Mouse (Mus musculus) thymus, postnatal 14 days (tissue): ENCODE data around the gene Xpo5.
A peak's percentile ranks its signal among the peaks of the same experiment; 100 is the strongest.

Source experiments
- DNase-seq: peaks from one replicate; pipeline ENCODE4 v3.0.0; 2021

Xpo5 gene

DNA sequence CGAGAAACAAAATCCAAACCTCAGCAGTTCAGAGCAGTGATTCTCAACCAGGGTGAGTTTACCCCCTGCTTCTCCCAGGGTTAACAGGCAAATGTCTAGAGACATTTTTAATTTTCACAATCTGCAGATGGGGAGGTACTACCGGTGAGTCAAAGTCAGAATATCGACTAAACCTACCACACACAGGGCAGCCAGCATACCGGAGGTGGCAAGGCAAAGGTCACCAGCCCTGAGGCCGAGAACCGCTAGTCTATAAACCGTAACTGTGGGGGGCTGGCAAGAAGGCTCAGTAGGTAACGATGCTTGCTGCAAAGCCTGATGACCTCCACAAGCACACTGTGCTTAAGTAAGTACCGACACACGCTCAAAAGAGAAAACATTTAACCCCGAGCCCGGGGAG is 62.9 kb downstream of the Xpo5 start:
- no peak for DNase-seq

DNA sequence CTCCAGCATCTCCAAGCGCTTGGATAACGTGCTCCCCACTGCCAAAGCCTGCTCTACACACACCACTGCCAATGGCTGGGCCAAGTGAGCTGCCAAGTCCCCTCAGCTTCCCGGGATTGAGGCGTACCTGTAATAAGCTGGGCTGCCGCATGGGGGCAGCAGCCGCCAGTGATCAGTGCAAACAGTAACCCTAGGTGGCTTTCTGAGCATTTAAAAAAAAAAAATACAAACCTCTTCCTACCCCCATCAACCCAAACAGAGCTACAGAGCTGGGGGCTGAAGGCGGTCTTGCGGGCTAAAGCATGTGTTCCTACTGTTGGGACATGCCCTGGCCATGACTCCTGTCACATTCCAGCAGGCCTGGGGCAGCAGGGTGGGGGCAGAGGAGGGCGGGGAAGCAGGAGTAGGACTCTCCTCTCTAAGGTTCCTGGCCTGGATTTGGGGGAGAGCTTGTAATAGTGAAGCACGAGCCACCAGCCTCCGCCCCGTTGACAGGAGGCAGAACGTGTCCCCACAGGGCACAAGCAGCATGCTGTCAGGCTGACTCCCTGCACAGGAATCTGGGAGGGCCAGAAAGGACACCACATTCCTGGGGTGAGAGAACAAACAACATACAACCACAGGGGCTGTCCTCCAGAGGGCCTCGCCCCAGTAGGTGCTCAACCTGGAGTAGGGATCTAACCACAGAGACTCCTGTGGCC is 63.5 kb downstream of the Xpo5 start:
- DNase-seq = peak; percentile 80

- no peak for DNase-seq
Measured at GRCm38 (mm10) chr17:46266986-46267385, 64.4 kb downstream of the Xpo5 start.

GRCm38 (mm10) chr17:46267511-46267910 is 64.9 kb downstream of the Xpo5 start:
- DNase-seq = no peak

DNA sequence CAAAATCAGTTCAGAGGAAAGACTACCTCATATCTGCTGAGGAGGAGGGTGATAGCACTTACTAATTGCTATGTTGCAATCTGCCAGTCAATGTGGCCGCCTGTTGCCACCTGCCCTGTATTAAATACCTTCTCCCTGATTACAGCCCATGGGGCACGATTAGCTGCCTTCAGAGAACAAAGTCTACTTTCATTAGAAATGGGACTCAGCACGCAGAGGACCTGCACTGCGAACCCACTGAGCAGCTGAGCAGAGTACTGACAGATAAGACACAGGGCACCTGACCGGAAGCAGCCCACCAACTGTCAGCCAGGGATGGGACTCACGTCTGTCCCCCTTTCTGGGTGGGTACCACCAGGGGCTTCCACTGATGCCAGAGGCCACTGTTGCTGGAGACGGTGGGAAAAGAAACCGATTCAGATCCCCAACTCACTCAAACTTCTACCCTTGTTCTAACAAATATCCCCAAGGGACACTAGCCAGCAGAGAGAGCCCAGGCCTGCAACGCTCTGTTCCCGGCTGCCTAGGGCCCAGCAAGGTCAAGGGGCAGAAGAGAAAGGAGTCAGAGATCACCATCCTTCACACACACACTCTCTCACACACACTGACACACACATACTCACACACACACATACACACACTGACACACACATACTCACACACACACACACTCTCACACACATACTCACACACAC is 65.6 kb downstream of the Xpo5 start:
- no peak for DNase-seq

DNA sequence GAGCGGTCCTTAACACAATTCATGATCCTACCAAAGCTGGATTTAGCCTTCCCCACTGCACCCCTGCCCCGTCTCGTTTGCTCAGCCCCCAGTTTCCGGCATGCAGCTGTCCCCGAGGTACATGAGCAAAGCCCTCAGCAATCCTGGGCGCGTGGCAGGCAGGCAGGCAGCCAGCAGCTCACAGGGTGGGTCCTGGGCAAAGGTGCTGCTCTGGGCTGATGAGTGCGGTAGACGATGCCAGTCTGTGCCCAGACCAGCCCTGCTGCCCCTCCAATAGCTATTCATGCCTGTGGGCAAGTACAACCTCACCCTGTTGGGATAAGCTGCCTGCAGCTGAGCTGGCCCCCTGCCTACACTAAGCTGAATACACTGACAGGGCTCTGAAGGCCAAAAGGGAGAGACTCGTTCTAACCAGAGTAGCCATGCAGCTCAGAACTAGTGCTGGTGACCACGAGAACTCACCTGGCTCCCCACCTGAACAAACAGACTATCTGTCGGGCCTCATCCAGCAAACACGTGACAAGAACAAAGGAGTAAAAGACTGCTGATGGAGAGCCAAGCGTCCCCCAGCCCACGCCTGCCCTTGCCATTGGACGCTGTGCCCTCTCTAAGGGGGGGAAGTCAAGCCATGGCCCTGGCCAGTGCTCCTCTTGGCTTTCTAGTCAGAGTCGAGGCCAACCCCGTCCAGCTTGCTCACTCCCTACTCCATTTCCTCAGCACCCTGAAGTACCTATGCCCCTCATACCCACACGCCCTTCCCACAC is 67.4 kb downstream of the Xpo5 start:
- DNase-seq = no peak

GRCm38 (mm10) chr17:46272058-46272457 is 69.5 kb downstream of the Xpo5 start:
- no peak for DNase-seq

DNA sequence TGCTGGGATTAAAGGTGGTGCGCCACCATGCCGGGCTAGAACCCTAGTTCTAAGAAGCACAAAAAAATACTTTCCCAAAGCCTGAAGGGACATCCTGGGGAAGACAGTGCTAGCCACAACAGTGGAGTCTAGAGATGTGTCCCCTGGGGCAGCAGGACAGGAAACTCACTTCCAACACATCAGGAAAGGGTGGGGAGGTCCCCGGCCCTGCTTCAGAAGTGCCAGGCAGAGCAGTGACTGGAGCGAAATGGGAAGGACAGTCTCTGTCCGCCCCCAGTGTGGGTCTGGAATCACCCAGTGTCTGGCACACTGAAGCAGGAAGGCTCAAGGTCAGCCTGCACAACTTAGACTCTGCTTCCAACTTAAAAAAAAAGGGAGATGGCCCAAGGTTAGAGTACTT is 70.1 kb downstream of the Xpo5 start:
- DNase-seq = no peak

DNA sequence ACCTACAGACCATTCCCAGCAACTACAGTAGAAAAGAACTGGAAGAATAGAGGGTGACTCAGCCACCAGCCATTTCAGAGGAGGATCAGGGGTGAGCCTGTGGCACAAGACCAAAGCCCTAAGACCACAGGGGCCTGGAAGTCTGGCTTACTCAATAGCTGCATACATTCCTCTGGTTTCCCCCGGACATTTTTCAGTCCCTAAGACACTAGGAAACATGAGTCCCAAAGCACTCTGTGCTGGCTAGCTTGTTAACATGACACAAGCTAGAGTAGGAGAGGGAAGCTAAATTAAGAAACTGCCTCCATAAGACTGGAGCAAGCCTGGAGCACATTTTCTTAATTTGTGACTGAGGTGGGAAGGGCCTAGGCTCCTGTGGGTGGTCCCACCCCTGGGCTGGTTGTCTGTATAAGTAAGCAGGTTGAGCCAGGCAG is 71.2 kb downstream of the Xpo5 start:
- no peak for DNase-seq

DNA sequence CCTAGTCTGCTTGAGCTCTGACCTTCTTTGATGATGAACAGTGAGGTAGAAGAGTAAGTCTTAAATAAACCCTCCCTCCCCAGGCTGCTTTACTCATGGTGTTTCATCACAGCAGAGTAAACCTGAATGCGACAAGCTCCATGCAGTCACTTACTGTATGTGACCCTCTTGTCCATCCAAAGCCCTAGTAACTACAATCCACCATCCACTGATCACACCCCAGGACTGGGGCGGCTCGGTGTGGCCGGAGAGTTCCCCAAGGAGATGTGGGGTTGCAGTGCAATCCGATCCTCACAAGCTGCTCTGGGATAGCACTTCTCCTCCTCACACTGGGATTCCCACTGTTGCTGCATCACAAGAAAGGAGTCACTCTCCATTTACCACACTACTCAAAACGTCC is 71.9 kb downstream of the Xpo5 start:
- DNase-seq = no peak

DNA sequence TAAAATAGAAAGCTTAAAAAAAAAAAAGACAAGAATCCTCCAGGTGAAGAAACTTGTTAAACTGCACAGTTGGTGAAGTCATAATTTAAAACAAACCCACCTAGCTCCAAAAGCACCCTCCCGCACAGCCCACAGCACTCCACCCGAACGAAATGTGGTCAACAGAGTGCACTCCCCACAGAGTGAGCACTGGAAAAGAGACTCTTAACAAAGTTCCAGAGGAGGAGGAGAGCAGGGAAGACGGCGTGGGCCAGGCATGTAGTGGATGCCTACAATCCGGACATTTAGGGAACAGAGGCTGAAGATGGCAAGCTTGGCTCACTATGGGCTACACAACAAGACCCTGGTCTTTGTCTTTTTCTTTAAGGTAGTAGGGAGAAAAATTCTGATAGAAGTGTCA is 72.5 kb downstream of the Xpo5 start:
- no peak for DNase-seq

DNA sequence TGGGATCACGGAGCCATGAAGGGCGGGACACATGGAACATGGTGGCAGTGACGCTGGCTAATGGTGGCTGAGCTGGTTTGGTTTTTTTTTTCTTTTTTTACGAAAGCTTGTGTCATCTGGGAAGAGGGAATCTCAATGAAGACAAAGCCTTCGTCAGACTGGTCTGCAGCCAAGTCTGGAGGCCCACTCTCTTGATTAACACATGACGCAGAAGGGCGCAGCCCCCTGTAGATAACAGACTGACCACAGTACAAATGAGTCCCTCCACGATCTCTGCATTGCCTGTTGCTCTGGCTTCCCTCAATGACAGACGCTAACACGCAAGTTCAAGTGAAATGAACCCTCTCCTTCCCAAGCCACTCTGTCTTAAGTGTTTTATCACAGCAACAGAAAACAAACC is 72.9 kb downstream of the Xpo5 start:
- DNase-seq = no peak

- DNase-seq = no peak
Measured at GRCm38 (mm10) chr17:46277586-46277985, 75.0 kb downstream of the Xpo5 start.

DNA sequence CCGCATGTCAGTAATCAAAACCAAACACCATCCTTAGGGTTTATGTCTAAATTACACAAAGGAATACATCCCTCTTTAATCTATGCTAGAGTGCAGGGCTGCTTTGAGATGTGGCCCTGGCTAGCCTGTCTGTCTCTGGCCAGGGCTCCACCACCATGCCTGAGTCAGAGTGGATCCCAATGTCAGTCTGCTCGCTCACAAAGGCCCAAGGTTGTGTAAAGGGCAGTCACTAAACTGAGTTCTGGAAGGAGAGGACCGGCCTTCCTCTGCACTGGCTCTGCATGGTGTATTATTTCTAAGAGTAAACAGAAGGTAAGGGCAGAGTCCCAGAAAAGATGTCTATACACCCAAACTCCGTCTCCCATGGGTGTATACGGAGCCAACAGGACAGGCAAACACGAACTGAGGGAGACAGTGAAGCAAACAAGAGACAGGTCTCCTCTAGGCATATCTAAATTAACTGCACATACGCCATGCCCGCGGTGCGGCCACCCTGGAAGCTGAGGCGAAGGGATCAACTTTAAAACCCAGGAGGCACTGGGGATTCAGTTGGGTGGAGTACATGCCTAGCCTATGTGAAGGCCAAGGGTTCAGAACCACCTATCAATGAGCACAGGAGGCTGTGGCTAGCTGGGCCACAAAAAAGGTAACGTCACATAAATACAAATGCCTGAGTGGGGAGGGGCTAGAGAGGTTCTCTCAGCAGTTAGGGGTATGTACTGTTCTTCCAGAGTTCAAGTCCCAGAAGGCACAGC is 75.6 kb downstream of the Xpo5 start:
- DNase-seq = no peak

- DNase-seq = peak; percentile 86
Measured at GRCm38 (mm10) chr17:46282483-46283123, 80.0 kb downstream of the Xpo5 start, which contains the start of gene Tjap1. Tjap1 (minus strand) TSS chr17:46283026.

DNA sequence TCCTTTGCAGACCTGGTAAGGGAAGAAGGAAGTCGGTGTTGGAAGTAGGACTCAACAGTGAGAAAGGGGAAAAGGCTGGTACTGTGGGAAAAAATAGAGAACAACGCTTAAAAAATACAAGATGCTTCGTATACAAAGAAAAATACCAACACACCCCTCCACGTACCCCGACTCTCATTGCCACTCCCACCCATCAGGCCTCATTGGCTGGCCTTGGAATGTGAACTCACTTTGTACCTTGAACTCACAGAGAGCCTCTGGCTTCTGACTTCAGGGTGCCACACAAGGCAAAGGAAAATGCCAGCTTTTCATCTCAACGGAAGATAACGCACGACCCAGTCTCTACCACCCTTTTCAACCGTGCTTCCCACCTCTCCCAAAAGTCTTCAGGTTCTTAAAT is 80.6 kb downstream of the Xpo5 start:
- DNase-seq = peak; percentile 31

- DNase-seq = peak; percentile 57
Measured at GRCm38 (mm10) chr17:46283911-46284310, 81.3 kb downstream of the Xpo5 start.

GRCm38 (mm10) chr17:46284653-46285052 is 82.1 kb downstream of the Xpo5 start:
- DNase-seq = no peak

GRCm38 (mm10) chr17:46285407-46285806 is 82.8 kb downstream of the Xpo5 start:
- no peak for DNase-seq

- peak; percentile 42 for DNase-seq
Measured at GRCm38 (mm10) chr17:46287678-46288095, 85.1 kb downstream of the Xpo5 start.
